Mouse (Mus musculus) limb, embryonic 14.5 days (tissue): ENCODE measurements at regions not wholly inside any gene's neighbourhood (a gene's known extent, or its start where the extent isn't known, plus 50 kb on each side); places are given as distances from the start of the nearest gene placed in this dataset.

Experiments
- ATAC-seq: fragments of 200-750 bp; cut with Nextera tagmentation; 2 replicates; pipeline ENCODE4 v1.8.0; 2017; ENCODE audit warnings: low read depth, moderate number of reproducible peaks, moderate TSS enrichment; ENCODE audit not compliant: low FRiP score
- DNase-seq: peaks from one replicate; pipeline ENCODE4 v3.0.0-alpha.2; 2015; ENCODE audit warnings: low spot score
- H3K27ac ChIP-seq: fragments of 300-500 bp; sonication (generic); replicated peaks from 2 replicates; pipeline ENCODE4 v1.5.1; 2014; ENCODE audit warnings: low read depth, mild to moderate bottlenecking, low read length, moderate library complexity, mixed read lengths
- H3K27me3 ChIP-seq: fragments of 300-500 bp; sonication (generic); 2 replicates; pipeline ENCODE4 v1.6.1; 2014; ENCODE audit warnings: low read length, mixed read lengths; ENCODE audit not compliant: control insufficient read depth, insufficient read depth
- H3K36me3 ChIP-seq: fragments of 300-500 bp; sonication (generic); 2 replicates; pipeline ENCODE4 v1.6.1; 2014; ENCODE audit warnings: mild to moderate bottlenecking, low read length, moderate library complexity, mixed read lengths; ENCODE audit not compliant: control insufficient read depth, insufficient read depth
- H3K4me1 ChIP-seq: fragments of 300-500 bp; sonication (generic); 2 replicates; pipeline ENCODE4 v1.6.1; 2014; ENCODE audit warnings: antibody characterized with exemption, low read length, mixed read lengths; ENCODE audit not compliant: control insufficient read depth, insufficient read depth
- H3K4me2 ChIP-seq: fragments of 300-500 bp; sonication (generic); replicated peaks from 2 replicates; pipeline ENCODE4 v1.6.1; 2014; ENCODE audit warnings: low read depth, mild to moderate bottlenecking, low read length, moderate library complexity; ENCODE audit not compliant: severe bottlenecking
- H3K4me3 ChIP-seq: fragments of 300-500 bp; sonication (generic); replicated peaks from 2 replicates; pipeline ENCODE4 v1.5.1; 2014; ENCODE audit warnings: low read length
- H3K9ac ChIP-seq: fragments of 300-500 bp; sonication (generic); 2 replicates; pipeline ENCODE4 v1.6.1; 2014; ENCODE audit warnings: mild to moderate bottlenecking, low read depth, low read length, moderate library complexity; ENCODE audit not compliant: severe bottlenecking
- H3K9me3 ChIP-seq: fragments of 300-500 bp; sonication (generic); 2 replicates; pipeline ENCODE4 v1.6.1; 2016; ENCODE audit warnings: low read length; ENCODE audit not compliant: control insufficient read depth
- POLR2A ChIP-seq: fragments of 200-500 bp; IDR thresholded peaks from 2 replicates; pipeline ENCODE4 v1.8.0; 2012; ENCODE audit warnings: inconsistent platforms, mild to moderate bottlenecking, moderate library complexity, borderline replicate concordance; ENCODE audit not compliant: insufficient read depth, insufficient read length; ENCODE audit errors: extremely low read depth
- WGBS: fragments of 180-500 bp; shearing (Covaris S2); extraction: QIAGEN DNeasy Blood & Tissue Kit; methylation state at CpG from one replicate; pipeline ENCODE4 v1.1.7; 2014; 5-methylcytosine and 5-hydroxymethylcytosine counted together

- H3K4me1 ChIP-seq, result no peaks in the 10 kb centered on the region
- H3K4me3 ChIP-seq, result no peak overlapping the region
- H3K27me3 ChIP-seq, result no peaks in the 10 kb centered on the region
- no peak overlapping the region for H3K27ac ChIP-seq
- WGBS, result 57% methylated on average over 2 of the region's 2 CpGs
- no peak for DNase-seq
- no peak for ATAC-seq
- no peaks in the 10 kb centered on the region for H3K36me3 ChIP-seq
- H3K4me2 ChIP-seq, result no peak overlapping the region
- no peak for TF ChIP-seq POLR2A
- no peak overlapping the region for H3K9ac ChIP-seq
- no peaks in the 10 kb centered on the region for H3K9me3 ChIP-seq
Measured at GRCm38 (mm10) chr13:101456926-101457325, 311.1 kb downstream of the Pik3r1 start.

- Histone ChIP-seq H3K9me3 (no peaks in the 10 kb centered on the region), H3K4me1 (no peaks in the 10 kb centered on the region), H3K4me2 (no peak overlapping the region), H3K9ac (no peak overlapping the region), H3K36me3 (no peaks in the 10 kb centered on the region), H3K4me3 (no peak overlapping the region), H3K27me3 (no peaks in the 10 kb centered on the region), H3K27ac (no peak overlapping the region)
- no peak for TF ChIP-seq POLR2A
- DNase-seq (no peak), ATAC-seq (no peak)
Measured at GRCm38 (mm10) chr13:101454276-101454675, 313.7 kb downstream of the Pik3r1 start.

- no peak for ATAC-seq
- no peak for TF ChIP-seq POLR2A
- no peak overlapping the region for H3K4me2 ChIP-seq
- no peaks in the 10 kb centered on the region for H3K27me3 ChIP-seq
- H3K4me1 ChIP-seq, result no peaks in the 10 kb centered on the region
- no peak for DNase-seq
- H3K36me3 ChIP-seq, result no peaks in the 10 kb centered on the region
- no peaks in the 10 kb centered on the region for H3K9me3 ChIP-seq
- no peak overlapping the region for H3K4me3 ChIP-seq
- 75% methylated on average over 6 of the region's 6 CpGs for WGBS
- no peak overlapping the region for H3K27ac ChIP-seq
- H3K9ac ChIP-seq, result no peak overlapping the region
Measured at GRCm38 (mm10) chr13:101450501-101450900, 317.5 kb downstream of the Pik3r1 start.

- H3K36me3 ChIP-seq, result no peaks in the 10 kb centered on the region
- H3K9ac ChIP-seq, result no peak overlapping the region
- no peaks in the 10 kb centered on the region for H3K9me3 ChIP-seq
- no peak for TF ChIP-seq POLR2A
- no peak overlapping the region for H3K4me2 ChIP-seq
- DNase-seq (no peak), ATAC-seq (no peak)
- H3K27ac ChIP-seq, result no peak overlapping the region
- H3K4me1 ChIP-seq, result no peaks in the 10 kb centered on the region
- no peak overlapping the region for H3K4me3 ChIP-seq
- 37% methylated on average over 3 of the region's 3 CpGs for WGBS
- H3K27me3 ChIP-seq, result no peaks in the 10 kb centered on the region
Measured at GRCm38 (mm10) chr13:101439517-101439916, 328.5 kb downstream of the Pik3r1 start.

- Histone ChIP-seq H3K9ac (no peak overlapping the region), H3K36me3 (no peaks in the 10 kb centered on the region), H3K27me3 (no peaks in the 10 kb centered on the region), H3K4me3 (no peak overlapping the region), H3K27ac (no peak overlapping the region), H3K4me1 (no peaks in the 10 kb centered on the region), H3K9me3 (no peaks in the 10 kb centered on the region), H3K4me2 (no peak overlapping the region)
- WGBS, result 20% methylated on average over 6 of the region's 6 CpGs
- DNase-seq (no peak), ATAC-seq (no peak)
- no peak for TF ChIP-seq POLR2A
Measured at GRCm38 (mm10) chr13:101439041-101439440, 329.0 kb downstream of the Pik3r1 start.

- H3K36me3 ChIP-seq, result no peaks in the 10 kb centered on the region
- H3K27ac ChIP-seq, result no peak overlapping the region
- no peaks in the 10 kb centered on the region for H3K27me3 ChIP-seq
- no peak overlapping the region for H3K9ac ChIP-seq
- H3K9me3 ChIP-seq, result no peaks in the 10 kb centered on the region
- TF ChIP-seq POLR2A, result no peak
- DNase-seq, result no peak
- H3K4me3 ChIP-seq, result no peak overlapping the region
- no peak overlapping the region for H3K4me2 ChIP-seq
- 90% methylated on average over 6 of the region's 6 CpGs for WGBS
- peaks cover 10% of the 10 kb centered on the region for H3K4me1 ChIP-seq
- no peak for ATAC-seq
Measured at GRCm38 (mm10) chr13:101433162-101433561, 334.9 kb downstream of the Pik3r1 start.
